Mouse (Mus musculus) inflammation-experienced regulatory T-cells, adult 6 months (primary cell): ENCODE data around the gene Ficd. TPM values are rescaled to one million over a fixed set of nuclear protein-coding genes. Genes with fewer than 3 reads are reported as not detected.

Source experiments
- ATAC-seq: one replicate; pipeline ENCODE4 v1.8.0; 2017
- polyA plus RNA-seq, 3 experiments: library from polyadenylated mRNA; unstranded; fragments of 100-300 nt; shearing (Covaris generic); gene quantifications; one replicate each; pipeline ENCODE4 v1.2.1; 2017

Gene Ficd
- polyA plus RNA-seq, 3 experiments from 2014 or later = 4.4 to 4.9 (median 4.7) TPM

GRCm38 (mm10) chr5:113730641-113731121, 4.9 kb upstream of the Ficd start:
- no peak for ATAC-seq

- no peak for ATAC-seq
Observed at GRCm38 (mm10) chr5:113731174-113731573, 4.4 kb upstream of the Ficd start.

- no peak for ATAC-seq
Observed at GRCm38 (mm10) chr5:113732182-113732581, 3.4 kb upstream of the Ficd start.

DNA sequence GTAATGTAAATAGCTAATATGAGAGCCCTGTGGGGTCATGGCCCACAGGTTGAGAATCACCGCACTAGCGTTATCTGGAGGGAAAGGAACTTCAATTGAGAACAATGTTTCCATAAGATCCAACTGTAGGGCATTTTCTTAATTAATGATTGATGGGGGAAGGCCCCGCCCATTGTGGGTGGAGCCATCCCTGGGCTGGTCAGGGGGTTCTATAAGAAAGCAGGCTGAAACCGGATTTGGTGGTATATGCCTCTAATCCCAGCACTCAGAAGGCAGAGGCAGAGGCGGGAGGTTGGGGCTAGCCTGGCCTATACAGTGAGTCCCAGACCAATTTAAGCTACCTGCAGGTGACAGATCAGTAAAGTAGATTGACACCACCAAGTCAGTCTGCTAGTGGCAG, 1.2 kb upstream of the Ficd start:
- no peak for ATAC-seq

DNA sequence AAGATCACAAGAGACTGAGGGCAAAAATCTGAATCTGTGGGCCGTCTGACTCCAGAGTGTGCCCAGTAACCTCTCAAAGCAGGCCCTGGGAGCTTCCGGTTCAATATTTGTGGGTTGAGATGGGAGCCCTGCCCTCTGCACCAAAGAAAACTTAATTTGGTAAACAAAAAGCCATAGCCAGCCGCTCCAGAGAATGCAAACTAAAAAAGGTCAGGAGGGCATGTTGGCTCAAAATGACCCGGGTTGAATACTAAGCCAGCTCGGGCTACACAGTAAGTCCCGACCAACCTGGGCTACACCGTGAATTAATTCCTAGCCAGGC, 619 bp upstream of the Ficd start:
- no peak for ATAC-seq

GRCm38 (mm10) chr5:113736113-113736502, 505 bp downstream of the Ficd start:
- ATAC-seq = peak; percentile 2

- no peak for ATAC-seq
Observed at GRCm38 (mm10) chr5:113736522-113737164, 1.0 kb downstream of the Ficd start.

GRCm38 (mm10) chr5:113737607-113738237, 2.1 kb downstream of the Ficd start:
- ATAC-seq = no peak

- ATAC-seq = no peak
Observed at GRCm38 (mm10) chr5:113747629-113748028, 12.0 kb downstream of the Ficd start.

DNA sequence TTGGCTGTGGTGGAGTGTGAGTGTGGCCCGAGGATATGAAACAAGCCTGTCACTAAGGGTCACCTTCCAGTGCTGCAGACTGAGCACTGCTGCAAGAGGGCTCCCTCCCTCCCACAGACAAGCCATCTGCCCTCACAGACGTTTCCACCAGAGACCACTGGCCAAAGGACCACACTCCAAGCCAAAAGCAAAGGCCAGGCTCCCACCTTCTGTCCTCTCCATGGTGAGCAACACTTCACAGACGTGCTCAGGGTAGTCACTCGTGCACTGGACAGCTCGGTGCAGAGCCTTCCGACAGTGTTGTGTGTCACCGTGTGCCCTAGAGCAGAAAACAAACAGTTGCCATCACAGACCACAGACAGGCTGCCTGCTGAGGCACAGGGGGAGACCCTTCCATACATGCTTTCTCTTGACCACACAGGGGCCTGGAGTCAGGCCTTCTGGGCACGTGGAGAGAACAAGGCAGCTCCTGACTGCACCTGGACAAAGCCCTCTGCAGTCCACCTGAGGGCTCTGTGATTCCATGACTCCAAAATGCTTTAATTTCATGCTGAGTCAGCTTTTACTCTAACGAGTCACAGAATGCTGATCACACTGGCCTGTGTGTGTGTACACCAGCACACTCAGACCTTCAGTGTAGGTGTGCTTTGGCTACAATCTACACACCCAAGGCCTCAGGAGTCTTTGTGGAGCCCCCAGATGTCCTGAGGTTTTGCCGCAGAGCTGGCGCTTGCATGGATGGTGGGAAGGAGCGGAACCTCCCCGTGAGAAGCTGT, 13.1 kb downstream of the Ficd start:
- no peak for ATAC-seq

DNA sequence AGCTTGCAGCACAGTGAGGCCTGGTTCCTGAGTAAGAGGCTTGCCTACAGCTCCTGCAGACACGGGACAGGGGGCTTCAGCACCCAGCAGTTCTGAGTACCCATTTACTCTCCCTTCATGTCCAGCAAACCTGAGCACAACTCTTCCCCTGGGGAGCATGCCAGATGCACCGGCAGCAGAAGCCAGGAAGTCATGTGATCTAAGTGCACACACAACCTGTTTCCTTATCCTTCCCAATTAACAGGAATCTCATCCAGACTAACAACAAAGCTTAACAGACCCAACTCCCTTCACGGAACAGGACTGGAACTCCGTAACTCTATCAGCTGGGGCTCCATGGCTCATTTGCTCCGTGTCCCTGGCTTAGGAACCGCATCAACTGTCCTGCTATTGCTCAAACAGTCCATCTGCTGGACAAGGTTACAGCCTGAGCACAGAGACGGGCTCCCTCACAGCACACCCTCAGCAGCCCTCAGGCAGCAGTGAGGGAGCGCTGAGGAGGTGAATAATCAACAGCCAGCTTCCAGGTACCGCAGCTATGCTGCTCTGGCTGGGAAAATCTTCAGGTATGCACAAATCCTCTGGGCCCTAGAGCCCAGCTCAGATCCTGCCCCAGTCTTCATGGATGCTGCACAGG, 16.0 kb downstream of the Ficd start:
- ATAC-seq = no peak

- no peak for ATAC-seq
Observed at GRCm38 (mm10) chr5:113755347-113756030, 19.9 kb downstream of the Ficd start.

GRCm38 (mm10) chr5:113761585-113761984, 26.0 kb downstream of the Ficd start:
- ATAC-seq = no peak

DNA sequence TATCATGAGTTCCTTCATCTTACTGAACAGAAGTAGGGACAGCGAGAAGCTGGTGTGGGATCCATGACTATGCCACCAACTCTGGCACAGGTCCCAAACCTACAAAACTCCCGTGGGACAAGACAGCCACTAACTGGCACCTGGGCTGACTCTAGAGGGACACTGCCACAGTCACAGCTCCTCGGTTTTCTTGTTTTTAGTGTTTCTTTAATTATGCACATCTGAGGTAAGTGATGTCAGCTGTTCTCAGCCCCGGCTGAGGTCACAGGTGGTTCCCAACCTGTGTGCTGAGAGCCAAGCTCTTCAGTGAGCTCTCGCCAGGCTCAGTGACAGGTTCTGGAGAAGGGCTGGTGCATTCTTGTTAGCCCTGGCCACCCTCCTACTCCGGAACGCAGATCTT, 28.8 kb downstream of the Ficd start:
- no peak for ATAC-seq

GRCm38 (mm10) chr5:113765641-113766526, 30.3 kb downstream of the Ficd start:
- no peak for ATAC-seq

DNA sequence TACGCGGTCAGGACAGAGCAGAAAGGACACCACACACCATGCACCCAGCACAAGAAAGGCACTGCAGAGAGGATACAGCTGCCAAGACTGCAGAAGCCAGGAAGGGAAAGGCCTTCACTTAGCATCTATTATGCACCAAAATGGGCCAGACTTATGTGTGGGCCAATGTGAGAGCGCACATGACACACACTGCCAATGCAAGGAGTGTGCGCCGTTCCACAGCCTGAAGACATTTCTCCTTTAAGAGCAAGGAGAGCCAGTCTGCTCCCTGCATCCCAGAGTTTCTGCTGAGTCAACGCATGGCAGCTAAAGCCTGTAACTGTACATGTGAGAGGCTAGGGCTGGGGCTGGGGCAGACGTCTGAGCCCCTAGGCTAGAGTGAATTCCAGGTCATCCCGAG, 33.2 kb downstream of the Ficd start:
- no peak for ATAC-seq

DNA sequence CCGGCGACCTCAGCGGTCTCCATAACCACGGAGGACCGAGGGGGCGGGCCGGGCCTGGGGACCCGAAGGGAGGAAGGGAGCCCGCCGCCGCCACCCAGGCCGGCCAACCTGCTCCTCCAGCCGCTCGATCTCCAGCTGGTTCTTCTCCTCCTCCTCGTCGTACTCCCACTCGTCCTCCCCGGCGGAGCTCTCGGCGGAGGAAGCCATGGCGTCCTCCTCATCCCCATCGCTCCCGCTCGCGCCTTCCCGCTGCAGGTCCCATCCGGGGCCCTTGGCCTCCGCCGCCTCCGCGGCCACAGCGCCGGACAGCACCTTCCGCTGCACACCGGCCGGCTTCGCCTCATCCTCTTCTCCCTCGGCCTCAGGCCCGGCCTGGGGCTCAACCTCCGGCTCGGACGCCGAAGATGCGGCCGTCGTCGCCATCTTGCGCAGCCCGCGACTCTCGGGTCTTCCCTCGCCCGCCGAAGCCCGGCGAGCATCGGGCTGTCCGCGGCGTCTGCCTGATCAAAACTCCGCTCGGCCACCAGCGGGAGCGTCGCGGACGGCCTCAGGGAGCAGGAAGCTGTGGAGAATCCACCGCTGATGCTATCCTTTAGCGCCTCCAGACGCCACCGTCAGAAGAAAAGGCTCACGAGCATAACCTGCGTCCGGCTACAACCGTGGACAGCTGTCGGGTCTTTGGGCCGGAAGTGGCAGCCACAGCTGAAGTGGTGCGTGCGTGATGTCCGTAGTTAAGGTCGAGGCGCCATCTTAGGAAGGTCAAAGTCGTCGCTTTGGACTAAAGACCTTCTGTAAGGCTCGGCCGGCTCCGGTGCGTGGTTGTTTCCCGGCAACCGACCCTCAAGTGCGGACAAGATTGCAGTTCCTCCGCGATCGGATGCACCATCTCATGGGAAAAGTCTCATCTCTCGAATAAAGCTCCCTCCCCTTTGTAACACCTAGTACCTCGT, 35.9 kb downstream of the Ficd start:
- ATAC-seq = peak; percentile 67

DNA sequence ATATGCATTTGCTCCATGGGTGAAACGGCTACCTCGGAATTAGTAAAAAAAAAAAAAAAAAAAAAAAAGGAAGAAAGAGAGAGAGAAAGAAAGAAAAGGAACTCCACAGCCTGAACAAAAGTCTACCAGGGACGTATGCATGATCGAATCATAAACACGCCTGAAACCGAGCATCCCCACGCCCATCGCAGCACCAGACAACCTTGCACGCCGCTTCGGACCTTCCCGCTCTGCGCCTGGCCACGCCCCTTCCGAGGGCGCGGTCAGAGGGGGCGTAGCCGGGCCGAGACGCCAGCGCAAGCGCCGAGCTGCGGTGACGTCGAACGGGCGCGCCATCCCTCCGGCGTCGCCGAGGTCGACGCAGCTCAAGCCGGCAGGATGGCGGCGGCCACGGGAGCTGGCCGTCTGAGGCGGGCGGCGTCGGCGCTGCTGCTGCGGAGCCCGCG, 36.9 kb downstream of the Ficd start, which contains the start of the genes Sart3 and Iscu:
Gene Sart3, minus strand, starts transcription at position 61 of the 446 bp plus-strand sequence.
Gene Iscu, plus strand, starts transcription at position 299 of the 446 bp plus-strand sequence.
- peak; percentile 78 for ATAC-seq

DNA sequence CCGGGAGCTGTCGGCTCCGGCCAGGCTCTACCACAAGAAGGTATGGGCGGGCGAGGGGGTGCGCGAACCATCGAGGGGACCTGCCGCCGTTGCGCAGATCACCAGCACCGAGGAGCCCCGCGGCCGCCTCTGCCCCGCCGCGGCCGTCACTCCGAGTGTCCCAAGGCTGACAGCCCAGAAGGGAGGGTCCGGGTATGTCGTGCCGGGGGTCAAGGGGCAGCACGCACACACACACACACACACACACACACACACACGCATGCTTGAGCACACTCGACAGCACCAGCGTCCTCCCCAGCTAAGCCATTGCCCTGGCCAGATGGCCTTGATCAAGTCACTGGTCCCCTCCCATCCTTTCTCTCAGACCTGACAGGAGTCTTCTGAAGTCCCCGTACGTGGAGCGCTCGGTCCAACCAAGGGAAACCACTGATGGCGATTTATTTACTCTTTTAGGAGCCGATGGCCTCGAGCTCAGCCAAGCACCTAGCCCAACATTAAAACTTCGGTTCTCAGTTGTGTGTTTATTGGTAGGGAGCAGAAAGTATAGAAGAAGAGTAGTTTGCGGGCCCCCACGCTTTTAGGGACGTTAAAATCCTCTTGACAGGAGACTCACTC, 37.4 kb downstream of the Ficd start:
- no peak for ATAC-seq

DNA sequence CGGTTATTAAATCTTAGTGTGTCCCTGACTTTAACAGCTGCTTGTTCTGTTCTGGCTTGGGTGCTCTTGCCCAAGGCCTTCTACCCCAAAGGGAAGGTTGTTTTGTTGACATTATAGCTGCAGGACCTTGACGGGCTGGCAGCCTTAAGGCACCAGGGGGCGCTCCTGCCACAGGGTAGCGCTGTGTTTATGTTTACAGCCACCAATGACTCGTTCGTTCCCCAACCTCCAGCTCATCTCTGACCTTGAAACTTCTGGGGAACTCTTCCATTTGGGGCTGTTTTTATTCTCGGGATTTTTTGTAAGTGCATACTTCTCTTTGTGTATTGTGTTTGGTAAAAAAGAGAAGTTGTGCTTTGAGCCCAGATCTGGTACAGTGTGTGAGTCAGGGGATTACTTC, 38.1 kb downstream of the Ficd start:
- ATAC-seq = peak; percentile 45
